Mouse (Mus musculus): ENCODE measurements around the gene Gimap9. TPM values are rescaled to one million over a fixed set of nuclear protein-coding genes. Genes with fewer than 3 reads are reported as not detected.

Gimap9 gene
- polyA plus RNA-seq, 1 experiment from 2014 or later, result 10.2 TPM

DNA sequence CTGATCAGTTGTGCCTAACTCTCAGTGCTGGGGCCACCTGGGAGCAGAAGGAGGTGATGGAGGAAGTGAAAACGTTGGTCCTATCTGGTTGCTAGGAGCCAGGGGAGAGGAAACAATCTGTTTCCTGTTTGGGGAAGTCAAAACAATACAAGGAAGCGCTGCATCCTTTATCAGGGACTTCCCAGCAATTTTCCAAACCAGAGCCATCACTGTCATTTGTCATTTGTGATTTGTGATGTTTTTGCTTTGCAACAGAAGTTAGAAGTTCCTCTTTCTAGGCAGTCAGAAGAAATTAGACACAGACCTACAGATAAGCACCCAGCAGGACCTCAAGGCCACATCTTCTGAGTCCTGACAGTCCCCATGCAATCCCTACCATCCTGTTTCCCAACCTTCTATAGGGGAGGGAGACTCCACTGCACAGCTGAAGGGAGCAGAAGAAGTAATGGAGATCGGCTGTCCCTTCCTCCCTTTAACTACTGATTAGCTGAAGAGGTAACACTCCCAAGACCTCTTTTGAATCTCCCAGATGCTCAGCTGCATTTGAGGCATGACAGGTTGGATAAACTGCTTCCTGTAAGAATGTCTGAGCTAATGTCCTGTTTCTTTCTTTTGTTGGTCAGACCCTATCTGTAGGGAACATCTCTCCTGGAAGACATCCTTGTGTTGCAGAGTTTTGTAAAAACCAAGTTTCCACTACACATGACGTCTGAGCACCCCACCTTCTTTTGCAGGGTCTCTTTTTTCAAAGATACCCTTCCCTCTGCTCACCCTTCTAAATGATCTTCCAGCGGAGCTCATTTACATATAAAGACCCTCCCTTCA lies 24.5 kb downstream of the Gimap9 start:
- peaks cover 14% of the 10 kb centered on the region for H3K4me1 ChIP-seq (ENCODE audit: insufficient read depth)
- ATAC-seq, result peak; percentile 69
- 0 out of 2 replicates have a peak, but pooled peaks cover 2% of the 10 kb centered on the region for H3K36me3 ChIP-seq (replicated peaks; ENCODE audit: insufficient read depth, low read length)
- no peaks in the 10 kb centered on the region for H3K9me3 ChIP-seq (ENCODE audit: low read length)
- peak; percentile 19 for DNase-seq
- peak overlapping the region; percentile 52 for H3K27ac ChIP-seq (ENCODE audit: low read depth)
- H3K27me3 ChIP-seq (ENCODE audit: insufficient read depth, low read length), result no peaks in the 10 kb centered on the region
- no peak overlapping the region for H3K4me3 ChIP-seq (ENCODE audit: low read depth, low read length)
- peak; percentile 85 for TF ChIP-seq EP300 (IDR thresholded peaks at IDR 0.05; ENCODE audit: low read depth)
- TF ChIP-seq CTCF (IDR thresholded peaks at IDR 0.05; ENCODE audit: low read depth), result no peak
- WGBS (ENCODE audit: insufficient replicate concordance), result 24% methylated on average over 5 of the region's 5 CpGs
- no peak overlapping the region for H3K9ac ChIP-seq (replicated peaks)
- H3K4me2 ChIP-seq (ENCODE audit: low read depth, low read length), result no peak overlapping the region

DNA sequence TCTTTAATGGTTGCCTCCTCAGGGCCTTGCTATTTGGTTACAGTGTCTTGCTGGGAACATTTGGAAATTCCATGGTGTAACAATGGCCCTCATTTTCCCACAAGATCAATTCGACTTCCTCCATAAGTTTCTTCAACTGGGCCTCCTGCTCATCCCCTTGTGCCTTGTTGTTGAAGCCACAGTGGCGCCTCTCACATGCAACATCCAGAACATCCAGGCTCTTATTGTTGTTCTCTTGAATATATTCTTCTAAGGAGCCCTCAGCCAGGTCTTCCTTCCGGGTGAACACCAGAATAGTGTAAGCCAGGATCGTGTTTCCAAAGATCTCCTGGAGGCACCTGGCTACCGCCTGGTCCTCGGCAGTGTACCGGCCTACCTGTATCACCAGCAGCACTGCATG lies 26.2 kb downstream of the Gimap9 start:
- no peak for ATAC-seq
- Histone ChIP-seq H3K9ac (replicated peaks) (no peak overlapping the region), H3K4me1 (ENCODE audit: insufficient read depth) (peaks cover 14% of the 10 kb centered on the region), H3K9me3 (ENCODE audit: low read length) (no peaks in the 10 kb centered on the region), H3K4me3 (ENCODE audit: low read depth, low read length) (no peak overlapping the region), H3K27ac (ENCODE audit: low read depth) (no peak overlapping the region), H3K4me2 (ENCODE audit: low read depth, low read length) (no peak overlapping the region), H3K27me3 (ENCODE audit: insufficient read depth, low read length) (no peaks in the 10 kb centered on the region), H3K36me3 (replicated peaks; ENCODE audit: insufficient read depth, low read length) (0 out of 2 replicates have a peak, but pooled peaks cover 2% of the 10 kb centered on the region)
- TF ChIP-seq EP300 (IDR thresholded peaks at IDR 0.05; ENCODE audit: low read depth) (no peak), CTCF (IDR thresholded peaks at IDR 0.05; ENCODE audit: low read depth) (no peak)
- DNase-seq, result no peak
- 78% methylated on average over 7 of the region's 7 CpGs for WGBS (ENCODE audit: insufficient replicate concordance)

DNA sequence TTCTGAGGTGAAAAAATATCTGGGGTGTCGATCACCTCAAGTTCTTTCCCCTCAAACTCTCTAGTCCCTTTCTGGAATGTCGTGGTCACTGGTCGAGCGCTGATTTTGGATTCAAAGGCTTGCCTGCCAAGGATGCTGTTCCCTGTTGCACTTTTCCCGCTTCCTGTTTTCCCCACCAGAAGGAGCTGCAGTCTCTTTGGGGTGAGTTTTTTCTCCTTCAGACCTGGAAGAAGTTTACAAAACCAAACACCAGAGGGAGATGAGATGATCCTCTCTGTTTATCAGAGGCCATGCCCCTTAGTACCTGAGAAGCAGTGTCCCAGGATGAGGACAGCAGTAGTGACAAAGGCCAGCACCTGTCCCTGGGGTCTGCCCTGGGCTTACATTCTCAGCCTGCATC lies 26.7 kb downstream of the Gimap9 start:
- H3K4me1 ChIP-seq (ENCODE audit: insufficient read depth), result peaks cover 14% of the 10 kb centered on the region
- TF ChIP-seq CTCF (IDR thresholded peaks at IDR 0.05; ENCODE audit: low read depth) (peak; percentile 26; the same call in 1 of the 2 replicates), EP300 (IDR thresholded peaks at IDR 0.05; ENCODE audit: low read depth) (no peak)
- H3K36me3 ChIP-seq (replicated peaks; ENCODE audit: insufficient read depth, low read length), result 0 out of 2 replicates have a peak, but pooled peaks cover 2% of the 10 kb centered on the region
- H3K27me3 ChIP-seq (ENCODE audit: insufficient read depth, low read length), result no peaks in the 10 kb centered on the region
- DNase-seq (no peak), ATAC-seq (no peak)
- no peak overlapping the region for H3K4me3 ChIP-seq (ENCODE audit: low read depth, low read length)
- H3K27ac ChIP-seq (ENCODE audit: low read depth), result no peak overlapping the region
- no peak overlapping the region for H3K9ac ChIP-seq (replicated peaks)
- H3K9me3 ChIP-seq (ENCODE audit: low read length), result no peaks in the 10 kb centered on the region
- no peak overlapping the region for H3K4me2 ChIP-seq (ENCODE audit: low read depth, low read length)
- 74% methylated on average over 5 of the region's 5 CpGs for WGBS (ENCODE audit: insufficient replicate concordance)

DNA sequence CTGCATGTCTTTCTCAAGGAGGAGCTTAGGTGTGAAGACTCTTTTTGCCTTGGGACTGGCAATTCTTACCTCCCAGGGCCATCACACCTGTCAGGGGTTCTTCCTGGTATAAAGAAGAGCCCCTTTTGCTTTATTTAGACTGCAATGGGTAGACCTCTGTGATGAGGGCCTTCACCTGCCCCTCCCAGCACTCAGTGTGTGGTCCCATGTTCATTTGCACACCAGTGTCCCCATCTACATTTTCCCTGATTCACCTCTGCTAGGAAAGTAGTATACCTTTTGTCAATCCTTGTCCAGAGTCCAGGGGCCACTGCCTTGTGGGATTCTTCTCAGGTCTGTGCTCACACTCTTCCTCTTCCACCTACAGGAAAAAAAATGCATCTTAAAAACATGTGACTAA lies 28.2 kb downstream of the Gimap9 start:
- no peak overlapping the region for H3K4me2 ChIP-seq (ENCODE audit: low read depth, low read length)
- DNase-seq (peak; percentile 2), ATAC-seq (no peak)
- TF ChIP-seq EP300 (IDR thresholded peaks at IDR 0.05; ENCODE audit: low read depth) (no peak), CTCF (IDR thresholded peaks at IDR 0.05; ENCODE audit: low read depth) (no peak)
- H3K9me3 ChIP-seq (ENCODE audit: low read length), result no peaks in the 10 kb centered on the region
- no peak overlapping the region for H3K9ac ChIP-seq (replicated peaks)
- H3K27ac ChIP-seq (ENCODE audit: low read depth), result no peak overlapping the region
- 0 out of 2 replicates have a peak, but pooled peaks cover 2% of the 10 kb centered on the region for H3K36me3 ChIP-seq (replicated peaks; ENCODE audit: insufficient read depth, low read length)
- no peak overlapping the region for H3K4me3 ChIP-seq (ENCODE audit: low read depth, low read length)
- no peaks in the 10 kb centered on the region for H3K27me3 ChIP-seq (ENCODE audit: insufficient read depth, low read length)
- peaks cover 12% of the 10 kb centered on the region for H3K4me1 ChIP-seq (ENCODE audit: insufficient read depth)

DNA sequence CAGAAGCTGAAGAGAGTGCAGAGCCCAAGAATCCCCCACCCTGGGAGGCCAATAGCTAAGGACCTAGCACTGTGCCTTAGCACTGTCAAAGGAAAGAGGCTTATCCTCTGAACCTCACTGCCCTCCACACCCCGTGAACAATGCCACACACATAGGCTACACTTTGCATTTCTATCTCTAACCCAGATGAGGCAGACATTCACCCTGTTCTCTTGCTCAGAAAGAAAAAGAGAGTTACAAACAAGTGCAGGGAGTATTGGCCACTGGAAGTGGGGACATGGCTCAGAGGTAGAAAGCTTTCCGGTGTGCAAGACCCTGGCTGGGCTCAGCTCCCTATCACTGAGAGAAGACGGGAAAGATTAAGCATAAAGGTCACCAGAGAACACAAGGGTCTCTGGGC lies 30.2 kb downstream of the Gimap9 start:
- no peaks in the 10 kb centered on the region for H3K27me3 ChIP-seq (ENCODE audit: insufficient read depth, low read length)
- peak overlapping the region; percentile 17; the same call in 1 of the 2 replicates for H3K4me3 ChIP-seq (ENCODE audit: low read depth, low read length)
- peak overlapping the region; percentile 19 for H3K4me2 ChIP-seq (ENCODE audit: low read depth, low read length)
- 0 out of 2 replicates have a peak, but pooled peaks cover 2% of the 10 kb centered on the region for H3K36me3 ChIP-seq (replicated peaks; ENCODE audit: insufficient read depth, low read length)
- ATAC-seq, result no peak
- no peak overlapping the region for H3K9ac ChIP-seq (replicated peaks)
- no peak for TF ChIP-seq CTCF (IDR thresholded peaks at IDR 0.05; ENCODE audit: low read depth)
- no peak for TF ChIP-seq EP300 (IDR thresholded peaks at IDR 0.05; ENCODE audit: low read depth)
- H3K9me3 ChIP-seq (ENCODE audit: low read length), result no peaks in the 10 kb centered on the region
- H3K4me1 ChIP-seq (ENCODE audit: insufficient read depth), result peaks cover 7% of the 10 kb centered on the region; the same call in 1 of the 2 replicates
- 37% methylated on average over 3 of the region's 3 CpGs for WGBS (ENCODE audit: insufficient replicate concordance)
- H3K27ac ChIP-seq (ENCODE audit: low read depth), result peak overlapping the region; percentile 23; the same call in 1 of the 2 replicates
- DNase-seq, result no peak

GRCm38 (mm10) chr6:48718455-48718854 lies 42.5 kb downstream of the Gimap9 start, which contains the start of the genes Gm28053 and Gimap7:
Gene Gm28053, plus strand, starts transcription at chr6:48718607.
Gene Gimap7, plus strand, starts transcription at chr6:48718621.
- no peak for DNase-seq
- Histone ChIP-seq H3K36me3 (replicated peaks; ENCODE audit: insufficient read depth, low read length) (no peaks in the 10 kb centered on the region), H3K4me3 (ENCODE audit: low read depth, low read length) (no peak within 1 kb of the TSS), H3K9me3 (ENCODE audit: low read length) (no peaks in the 10 kb centered on the region), H3K27me3 (ENCODE audit: insufficient read depth, low read length) (no peaks in the 10 kb centered on the region), H3K4me2 (ENCODE audit: low read depth, low read length) (no peak within 1 kb of the TSS), H3K4me1 (ENCODE audit: insufficient read depth) (no peaks in the 10 kb centered on the region), H3K9ac (replicated peaks) (no peak within 1 kb of the TSS), H3K27ac (ENCODE audit: low read depth) (no peak within 1 kb of the TSS)
- no peak for ATAC-seq
- WGBS (ENCODE audit: insufficient replicate concordance), result 48% methylated on average over 2 of the region's 2 CpGs
- no peak for TF ChIP-seq EP300 (IDR thresholded peaks at IDR 0.05; ENCODE audit: low read depth)
- TF ChIP-seq CTCF (IDR thresholded peaks at IDR 0.05; ENCODE audit: low read depth), result no peak

Data from liver, postnatal 0 days (tissue).